In the genomic region with DNA sequence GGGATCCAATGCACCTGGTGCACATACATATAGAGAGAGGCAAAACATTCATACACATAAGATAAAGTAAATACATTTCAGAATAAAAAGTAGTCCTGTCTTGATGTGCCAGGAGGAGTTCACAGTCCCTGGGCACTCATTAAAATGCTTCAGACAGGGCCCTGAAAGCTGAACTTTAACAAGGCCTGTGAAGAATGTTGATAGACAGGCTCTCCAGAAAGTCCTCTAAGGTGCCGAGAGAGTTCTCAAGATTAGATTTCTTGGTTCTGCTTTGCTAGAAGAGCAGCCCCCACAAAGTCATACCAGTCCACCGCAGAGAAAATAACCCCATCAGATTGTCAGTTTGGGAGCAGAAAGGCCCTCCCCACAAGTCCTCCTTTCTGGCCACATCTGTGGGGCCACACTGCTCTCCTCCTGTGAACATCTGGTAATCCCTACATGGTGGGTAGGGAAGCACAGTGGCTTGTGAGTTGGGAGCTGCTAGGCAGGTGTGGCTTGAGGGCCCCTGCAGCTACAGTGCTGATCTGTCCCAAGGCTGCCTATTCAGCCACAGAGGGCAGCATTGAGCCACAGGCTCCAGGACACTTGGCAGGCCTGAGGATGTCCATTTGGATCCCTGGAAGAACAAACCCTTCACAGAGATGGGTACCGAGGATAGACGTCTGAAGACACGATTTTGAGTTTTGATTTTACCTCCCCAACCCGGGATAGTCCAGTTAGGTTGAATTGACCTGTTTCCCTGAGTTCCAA, we compare ENCODE assay signal across 13 mouse cellular contexts. TPM values are rescaled to one million over a fixed set of nuclear protein-coding genes. Genes with fewer than 3 reads are reported as not detected.
DNase-seq lines count a peak whose midpoint lies in the region; ATAC-seq and TF ChIP-seq lines count a peak whose summit lies in the region.
"Had no signal": no experiment of that assay in that cellular context is flagged by ENCODE, and none has a peak within 500 bp of the region (broad histone marks: within the 10 kb centered on the region; RNA-seq: fewer than 3 reads in every experiment).

No protein-coding gene starts in this region.

- H3K9me3 ChIP-seq in forebrain, postnatal 0 days (ENCODE audit: low read length): no peaks in the 10 kb centered on the region
- no peaks in the 10 kb centered on the region for H3K9me3 ChIP-seq in forebrain, embryonic 13.5 days (replicated peaks)
- H3K9me3 ChIP-seq in forebrain, embryonic 14.5 days (replicated peaks; ENCODE audit: control insufficient read depth, low read length): no peaks in the 10 kb centered on the region
- H3K9me3 ChIP-seq: forebrain, embryonic 10.5 days; liver, embryonic 13.5 days had no signal

- H3K27me3 ChIP-seq in forebrain, postnatal 0 days (ENCODE audit: insufficient read depth, low read length): no peaks in the 10 kb centered on the region
- H3K27me3 ChIP-seq in forebrain, embryonic 13.5 days: no peaks in the 10 kb centered on the region
- no peaks in the 10 kb centered on the region for H3K27me3 ChIP-seq in forebrain, embryonic 14.5 days (replicated peaks; ENCODE audit: control insufficient read depth, insufficient read depth, low read length)
- H3K27me3 ChIP-seq: liver, embryonic 13.5 days had no signal

- TF ChIP-seq CTCF in forebrain, postnatal 0 days (IDR thresholded peaks at IDR 0.05; ENCODE audit: low read depth): peak; percentile 29; the same call in 1 of the 2 replicates
- TF ChIP-seq CTCF in lung, adult 2 months (IDR thresholded peaks at IDR 0.05; ENCODE audit: insufficient read depth, low read length): peak; percentile 30; the same call in 1 of the 2 replicates
- peak; percentile 26; the same call in 1 of the 2 replicates for TF ChIP-seq CTCF in brain, embryonic 14.5 days (IDR thresholded peaks at IDR 0.05; ENCODE audit: borderline replicate concordance, extremely low read depth, insufficient read depth, insufficient read length)

- H3K36me3 ChIP-seq in forebrain, postnatal 0 days (ENCODE audit: insufficient read depth): no peaks in the 10 kb centered on the region
- no peaks in the 10 kb centered on the region for H3K36me3 ChIP-seq in forebrain, embryonic 13.5 days (ENCODE audit: poor library complexity, severe bottlenecking)
- H3K36me3 ChIP-seq in forebrain, embryonic 14.5 days (ENCODE audit: control insufficient read depth, insufficient read depth, low read length): no peaks in the 10 kb centered on the region
- H3K36me3 ChIP-seq: forebrain, embryonic 10.5 days; liver, embryonic 13.5 days had no signal

- no peak overlapping the region for H3K9ac ChIP-seq in forebrain, postnatal 0 days
- no peak overlapping the region for H3K9ac ChIP-seq in forebrain, embryonic 13.5 days
- H3K9ac ChIP-seq in forebrain, embryonic 14.5 days (ENCODE audit: low read length): no peak overlapping the region
- H3K9ac ChIP-seq: liver, embryonic 13.5 days had no signal

- WGBS in forebrain, postnatal 0 days: 82% methylated on average over 6 of the region's 6 CpGs
- 84% methylated on average over 6 of the region's 6 CpGs for WGBS in forebrain, embryonic 13.5 days
- 68% methylated on average over 6 of the region's 6 CpGs for WGBS in lung, adult 2 months
- WGBS in forebrain, embryonic 14.5 days: 84% methylated on average over 6 of the region's 6 CpGs

- H3K4me1 ChIP-seq in forebrain, postnatal 0 days (ENCODE audit: insufficient read depth): no peaks in the 10 kb centered on the region
- no peaks in the 10 kb centered on the region for H3K4me1 ChIP-seq in forebrain, embryonic 13.5 days
- no peaks in the 10 kb centered on the region for H3K4me1 ChIP-seq in lung, adult 2 months (ENCODE audit: control insufficient read depth, insufficient read depth, low read length)
- no peaks in the 10 kb centered on the region for H3K4me1 ChIP-seq in forebrain, embryonic 14.5 days (ENCODE audit: control insufficient read depth, insufficient read depth, low read length)
- H3K4me1 ChIP-seq: forebrain, embryonic 10.5 days; liver, embryonic 13.5 days had no signal

- no peak for ATAC-seq in forebrain, postnatal 0 days
- no peak for ATAC-seq in forebrain, embryonic 13.5 days
- ATAC-seq in forebrain, embryonic 14.5 days: no peak

- no peak for DNase-seq in forebrain, postnatal 0 days
- DNase-seq in lung, adult 2 months: no peak
- DNase-seq in lung, postnatal 25 days (ENCODE audit: low spot score): no peak
- DNase-seq in brain, embryonic 14.5 days (ENCODE audit: low read depth): peak; percentile 0
- DNase-seq in skeletal muscle tissue, adult 2 months (ENCODE audit: low read depth, low spot score): peak; percentile 31
- DNase-seq in forebrain, embryonic 14.5 days (ENCODE audit: low spot score): no peak
- DNase-seq: liver, embryonic 13.5 days; right cerebral cortex, postnatal 25 days; thymus, postnatal 36 days had no signal

- no peak overlapping the region for H3K27ac ChIP-seq in forebrain, postnatal 0 days (ENCODE audit: low read depth, low read length)
- H3K27ac ChIP-seq in forebrain, embryonic 13.5 days: no peak overlapping the region
- H3K27ac ChIP-seq in forebrain, embryonic 14.5 days (ENCODE audit: low read depth, low read length): no peak overlapping the region
- H3K27ac ChIP-seq: forebrain, embryonic 10.5 days; liver, embryonic 13.5 days had no signal

- no peak overlapping the region for H3K4me2 ChIP-seq in forebrain, postnatal 0 days (ENCODE audit: low read depth)
- no peak overlapping the region for H3K4me2 ChIP-seq in forebrain, embryonic 13.5 days
- H3K4me2 ChIP-seq in forebrain, embryonic 14.5 days (ENCODE audit: low read length): no peak overlapping the region
- H3K4me2 ChIP-seq: liver, embryonic 13.5 days had no signal

- H3K4me3 ChIP-seq in forebrain, postnatal 0 days (ENCODE audit: low read depth, low read length): no peak overlapping the region
- no peak overlapping the region for H3K4me3 ChIP-seq in forebrain, embryonic 13.5 days
- no peak overlapping the region for H3K4me3 ChIP-seq in lung, adult 2 months (replicated peaks; ENCODE audit: extremely low read depth, low read depth, low read length)
- H3K4me3 ChIP-seq in forebrain, embryonic 14.5 days (ENCODE audit: low read depth, low read length): no peak overlapping the region
- H3K4me3 ChIP-seq: forebrain, embryonic 10.5 days; liver, embryonic 13.5 days; myocyte had no signal

- TF ChIP-seq POLR2A in lung, adult 2 months (IDR thresholded peaks at IDR 0.05; ENCODE audit: borderline replicate concordance, extremely low read depth, low read depth, low read length): no peak
- TF ChIP-seq POLR2A in brain, embryonic 14.5 days (IDR thresholded peaks at IDR 0.05; ENCODE audit: borderline replicate concordance, extremely low read depth, insufficient read depth, insufficient read length, poor library complexity, severe bottlenecking): no peak

RNA-seq across cellular contexts. Expression of a gene that starts 31.3 kb away (rescaled TPM):
- total RNA-seq in forebrain, postnatal 0 days (2014; rRNA removed): 3.7 and 7.1 TPM in 2 replicates
- 11.2 and 16.1 TPM in 2 replicates for polyA plus RNA-seq in forebrain, postnatal 0 days (2015; fragmentation: Nextera tagmentation; extraction: Ambion mirVana)
- 9.8 and 11.3 TPM in 2 replicates for polyA plus RNA-seq in forebrain, embryonic 13.5 days (2015; fragmentation: Nextera tagmentation; extraction: Ambion mirVana)
- 236 and 247 TPM in 2 replicates for polyA plus RNA-seq in lung, adult 2 months (2012; rRNA removed)
- 5.1 and 6.4 TPM in 2 replicates for polyA plus RNA-seq in brain, embryonic 14.5 days (2012; rRNA removed)
- 7.9 and 11.8 TPM in 2 replicates for polyA plus RNA-seq in forebrain, embryonic 14.5 days (2014; fragmentation: Nextera tagmentation; extraction: Ambion mirVana)

RNA-seq across cellular contexts. Expression of a gene that starts 59.4 kb away (rescaled TPM):
- 10.4 and 13.1 TPM in 2 replicates for total RNA-seq in forebrain, postnatal 0 days (2014; rRNA removed)
- 6.6 and 8.6 TPM in 2 replicates for polyA plus RNA-seq in forebrain, postnatal 0 days (2015; fragmentation: Nextera tagmentation; extraction: Ambion mirVana)
- 0.27 and 0.47 TPM in 2 replicates for polyA plus RNA-seq in forebrain, embryonic 13.5 days (2015; fragmentation: Nextera tagmentation; extraction: Ambion mirVana)
- 0.24 and 6.3 TPM in 2 replicates for polyA plus RNA-seq in lung, adult 2 months (2012; rRNA removed)
- 4.1 and 4.5 TPM in 2 replicates for polyA plus RNA-seq in brain, embryonic 14.5 days (2012; rRNA removed)
- 1.1 and 1.7 TPM in 2 replicates for polyA plus RNA-seq in forebrain, embryonic 14.5 days (2014; fragmentation: Nextera tagmentation; extraction: Ambion mirVana)
- total RNA-seq: granulocyte monocyte progenitor cell, adult 5-6 weeks had no signal
- polyA plus RNA-seq: liver, embryonic 13.5 days had no signal

Comparison
In these comparisons a context has a peak if more than half of its experiments do, and no peak if none do; other contexts are left out.
1. DNase-seq: peak in brain, embryonic 14.5 days (single experiment) and skeletal muscle tissue, adult 2 months (single experiment); none in forebrain, postnatal 0 days (single experiment), lung, adult 2 months (single experiment), lung, postnatal 25 days (single experiment) and forebrain, embryonic 14.5 days (single experiment).
2. RNA of a gene that starts 31.3 kb away (polyA plus RNA-seq): 236 to 247 TPM in lung, adult 2 months; 11.2 to 16.1 TPM in forebrain, postnatal 0 days, 7.9 to 11.8 TPM in forebrain, embryonic 14.5 days, 9.8 to 11.3 TPM in forebrain, embryonic 13.5 days and 5.1 to 6.4 TPM in brain, embryonic 14.5 days; every median in the first group is over 10 times any median in the second.
3. Peak in every context shown above with its lines, with median percentiles within 50 percentile points of each other: CTCF ChIP-seq.